Mouse (Mus musculus) erythroid progenitor cell, adult 5-6 weeks (primary cell): Measurements from ENCODE around the gene Eps8l2. TPM values are rescaled to one million over a fixed set of nuclear protein-coding genes. Genes with fewer than 3 reads are reported as not detected.
A peak's percentile ranks its signal among the peaks of the same experiment; 100 is the strongest.
"Not testable (repeated sequence)": the region's sequence is repeated elsewhere in the genome, so short reads cannot be mapped to it uniquely, and the experiment has no call there.

Source experiments
- ATAC-seq: replicated peaks from 2 replicates; pipeline ENCODE4 v1.8.0; 2016; ENCODE audit warnings: moderate number of reproducible peaks, mild to moderate bottlenecking, moderate TSS enrichment, inconsistent platforms; ENCODE audit not compliant: poor library complexity, low FRiP score, severe bottlenecking
- total RNA-seq, 2 experiments: library from RNA; stranded (forward) in 1 of 2; stranded (reverse) in 1 of 2; fragments of 150-400 nt in 1 of 2; fragments of 186-747, 209-891 nt in 1 of 2; gene quantifications; 2 replicates each; pipeline versions ENCODE4 v1.2.3 to v1.2.4; 2015 to 2017; ENCODE audit warnings: low replicate concordance in 2 of 2

Eps8l2 gene
- total RNA-seq, 2 experiments from 2014 or later: 1.4 TPM; not detected in 1

- 0 out of 2 replicates have a peak, but pooled peaks have one; percentile 15 for ATAC-seq
Observed at GRCm38 (mm10) chr7:141394158-141394557, 55.5 kb downstream of the Eps8l2 start.

GRCm38 (mm10) chr7:141394771-141395170 is 56.1 kb downstream of the Eps8l2 start:
- 0 out of 2 replicates have a peak, but pooled peaks have one; percentile 21 for ATAC-seq

GRCm38 (mm10) chr7:141395348-141395747 is 56.7 kb downstream of the Eps8l2 start:
- no peak for ATAC-seq

GRCm38 (mm10) chr7:141403305-141403704 is 64.6 kb downstream of the Eps8l2 start:
- peak; percentile 85 for ATAC-seq

- ATAC-seq: no peak
Observed at GRCm38 (mm10) chr7:141405466-141405865, 66.8 kb downstream of the Eps8l2 start.

GRCm38 (mm10) chr7:141407670-141408069 is 69.0 kb downstream of the Eps8l2 start:
- ATAC-seq: not testable (repeated sequence)

GRCm38 (mm10) chr7:141408833-141409232 is 70.2 kb downstream of the Eps8l2 start:
- peak; percentile 85 for ATAC-seq

- ATAC-seq: no peak
Observed at GRCm38 (mm10) chr7:141410631-141411030, 72.0 kb downstream of the Eps8l2 start.

GRCm38 (mm10) chr7:141411667-141412066 is 73.0 kb downstream of the Eps8l2 start:
- ATAC-seq: no peak

Other genes with a start within 250 kb of the Eps8l2 start
- 4.2 and 10.5 TPM in 2 replicates for gene Sigirr, start 238.3 kb upstream of the Eps8l2 start, total RNA-seq (2015; ENCODE audit: low replicate concordance)
- gene Sigirr, start 238.3 kb upstream of the Eps8l2 start, total RNA-seq (2017; ENCODE audit: low replicate concordance): 1.5 TPM in 1 of 2 replicates, not detected in the other
- not detected in 2 replicates for gene Ano9, start 221.1 kb upstream of the Eps8l2 start, total RNA-seq (2015; ENCODE audit: low replicate concordance)
- gene Ano9, start 221.1 kb upstream of the Eps8l2 start, total RNA-seq (2017; ENCODE audit: low replicate concordance): not detected in 2 replicates
- gene Ptdss2, start 216.5 kb upstream of the Eps8l2 start, total RNA-seq (2015; ENCODE audit: low replicate concordance): 278 and 380 TPM in 2 replicates
- 309 and 327 TPM in 2 replicates for gene Ptdss2, start 216.5 kb upstream of the Eps8l2 start, total RNA-seq (2017; ENCODE audit: low replicate concordance)
- gene Rnh1, start 166.0 kb upstream of the Eps8l2 start, total RNA-seq (2015; ENCODE audit: low replicate concordance): 9.6 and 16.2 TPM in 2 replicates
- gene Rnh1, start 166.0 kb upstream of the Eps8l2 start, total RNA-seq (2017; ENCODE audit: low replicate concordance): 3.7 and 20.5 TPM in 2 replicates
- gene Hras, start 144.9 kb upstream of the Eps8l2 start, total RNA-seq (2015; ENCODE audit: low replicate concordance): 39.8 and 94.4 TPM in 2 replicates
- gene Hras, start 144.9 kb upstream of the Eps8l2 start, total RNA-seq (2017; ENCODE audit: low replicate concordance): 40.5 and 47.2 TPM in 2 replicates
- gene Lrrc56, start 144.7 kb upstream of the Eps8l2 start, total RNA-seq (2015; ENCODE audit: low replicate concordance): 8.3 and 8.8 TPM in 2 replicates
- gene Lrrc56, start 144.7 kb upstream of the Eps8l2 start, total RNA-seq (2017; ENCODE audit: low replicate concordance): 3.6 and 5.8 TPM in 2 replicates
- gene Lmntd2, start 124.8 kb upstream of the Eps8l2 start, total RNA-seq (2015; ENCODE audit: low replicate concordance): 1.8 TPM in 1 of 2 replicates, not detected in the other
- gene Lmntd2, start 124.8 kb upstream of the Eps8l2 start, total RNA-seq (2017; ENCODE audit: low replicate concordance): 2.2 TPM in 1 of 2 replicates, not detected in the other
- 33.1 and 33.9 TPM in 2 replicates for gene Rassf7, start 123.0 kb upstream of the Eps8l2 start, total RNA-seq (2015; ENCODE audit: low replicate concordance)
- 10.9 and 13.4 TPM in 2 replicates for gene Rassf7, start 123.0 kb upstream of the Eps8l2 start, total RNA-seq (2017; ENCODE audit: low replicate concordance)
- gene Phrf1, start 110.1 kb upstream of the Eps8l2 start, total RNA-seq (2015; ENCODE audit: low replicate concordance): 80.1 and 114 TPM in 2 replicates
- 63.5 and 90.0 TPM in 2 replicates for gene Phrf1, start 110.1 kb upstream of the Eps8l2 start, total RNA-seq (2017; ENCODE audit: low replicate concordance)
- 52.8 and 81.4 TPM in 2 replicates for gene Irf7, start 72.4 kb upstream of the Eps8l2 start, total RNA-seq (2015; ENCODE audit: low replicate concordance)
- 68.6 and 76.5 TPM in 2 replicates for gene Irf7, start 72.4 kb upstream of the Eps8l2 start, total RNA-seq (2017; ENCODE audit: low replicate concordance)
- gene Cdhr5, start 62.1 kb upstream of the Eps8l2 start, total RNA-seq (2015; ENCODE audit: low replicate concordance): not detected in 2 replicates
- not detected in 2 replicates for gene Cdhr5, start 62.1 kb upstream of the Eps8l2 start, total RNA-seq (2017; ENCODE audit: low replicate concordance)
- gene Sct, start 59.7 kb upstream of the Eps8l2 start, total RNA-seq (2015; ENCODE audit: low replicate concordance): not detected in 2 replicates
- not detected in 2 replicates for gene Sct, start 59.7 kb upstream of the Eps8l2 start, total RNA-seq (2017; ENCODE audit: low replicate concordance)
- not detected in 2 replicates for gene Drd4, start 46.9 kb upstream of the Eps8l2 start, total RNA-seq (2015; ENCODE audit: low replicate concordance)
- not detected in 2 replicates for gene Drd4, start 46.9 kb upstream of the Eps8l2 start, total RNA-seq (2017; ENCODE audit: low replicate concordance)
- 46.5 and 55.8 TPM in 2 replicates for gene Deaf1, start 11.2 kb upstream of the Eps8l2 start, total RNA-seq (2015; ENCODE audit: low replicate concordance)
- 26.2 and 40.8 TPM in 2 replicates for gene Deaf1, start 11.2 kb upstream of the Eps8l2 start, total RNA-seq (2017; ENCODE audit: low replicate concordance)
- gene Tmem80, start 11.1 kb upstream of the Eps8l2 start, total RNA-seq (2015; ENCODE audit: low replicate concordance): 13.4 and 26.7 TPM in 2 replicates
- gene Tmem80, start 11.1 kb upstream of the Eps8l2 start, total RNA-seq (2017; ENCODE audit: low replicate concordance): 8.3 and 8.6 TPM in 2 replicates
- gene Taldo1, start 53.3 kb downstream of the Eps8l2 start, total RNA-seq (2015; ENCODE audit: low replicate concordance): 108 and 138 TPM in 2 replicates
- gene Taldo1, start 53.3 kb downstream of the Eps8l2 start, total RNA-seq (2017; ENCODE audit: low replicate concordance): 354 and 496 TPM in 2 replicates
- gene Gatd1, start 75.3 kb downstream of the Eps8l2 start, total RNA-seq (2015; ENCODE audit: low replicate concordance): 3.4 and 14.4 TPM in 2 replicates
- gene Gatd1, start 75.3 kb downstream of the Eps8l2 start, total RNA-seq (2017; ENCODE audit: low replicate concordance): 4.4 and 9.2 TPM in 2 replicates
- gene Cend1, start 90.6 kb downstream of the Eps8l2 start, total RNA-seq (2015; ENCODE audit: low replicate concordance): not detected in 2 replicates
- gene Cend1, start 90.6 kb downstream of the Eps8l2 start, total RNA-seq (2017; ENCODE audit: low replicate concordance): not detected in 2 replicates
- 28.5 and 37.3 TPM in 2 replicates for gene Slc25a22, start 99.0 kb downstream of the Eps8l2 start, total RNA-seq (2015; ENCODE audit: low replicate concordance)
- gene Slc25a22, start 99.0 kb downstream of the Eps8l2 start, total RNA-seq (2017; ENCODE audit: low replicate concordance): 1.4 and 7.1 TPM in 2 replicates
- 34.2 and 34.4 TPM in 2 replicates for gene Pidd1, start 105.1 kb downstream of the Eps8l2 start, total RNA-seq (2015; ENCODE audit: low replicate concordance)
- 14.0 and 19.1 TPM in 2 replicates for gene Pidd1, start 105.1 kb downstream of the Eps8l2 start, total RNA-seq (2017; ENCODE audit: low replicate concordance)
- 970 and 1,246 TPM in 2 replicates for gene Rplp2, start 108.5 kb downstream of the Eps8l2 start, total RNA-seq (2015; ENCODE audit: low replicate concordance)
- 1,462 and 2,252 TPM in 2 replicates for gene Rplp2, start 108.5 kb downstream of the Eps8l2 start, total RNA-seq (2017; ENCODE audit: low replicate concordance)
- gene Pnpla2, start 116.3 kb downstream of the Eps8l2 start, total RNA-seq (2015; ENCODE audit: low replicate concordance): 14.7 and 19.8 TPM in 2 replicates
- 4.2 and 8.3 TPM in 2 replicates for gene Pnpla2, start 116.3 kb downstream of the Eps8l2 start, total RNA-seq (2017; ENCODE audit: low replicate concordance)
- not detected in 2 replicates for gene Cracr2b, start 122.2 kb downstream of the Eps8l2 start, total RNA-seq (2015; ENCODE audit: low replicate concordance)
- gene Cracr2b, start 122.2 kb downstream of the Eps8l2 start, total RNA-seq (2017; ENCODE audit: low replicate concordance): 3.3 TPM in 1 of 2 replicates, not detected in the other
- 16.6 and 20.1 TPM in 2 replicates for gene Cd151, start 128.5 kb downstream of the Eps8l2 start, total RNA-seq (2015; ENCODE audit: low replicate concordance)
- 24.1 and 30.7 TPM in 2 replicates for gene Cd151, start 128.5 kb downstream of the Eps8l2 start, total RNA-seq (2017; ENCODE audit: low replicate concordance)
- 6.7 and 15.5 TPM in 2 replicates for gene Polr2l, start 136.3 kb downstream of the Eps8l2 start, total RNA-seq (2015; ENCODE audit: low replicate concordance)
- gene Polr2l, start 136.3 kb downstream of the Eps8l2 start, total RNA-seq (2017; ENCODE audit: low replicate concordance): 14.4 and 14.9 TPM in 2 replicates
- 1.8 and 3.8 TPM in 2 replicates for gene Tspan4, start 136.4 kb downstream of the Eps8l2 start, total RNA-seq (2015; ENCODE audit: low replicate concordance)
- 2.2 and 8.0 TPM in 2 replicates for gene Tspan4, start 136.4 kb downstream of the Eps8l2 start, total RNA-seq (2017; ENCODE audit: low replicate concordance)
- 4.6 and 6.8 TPM in 2 replicates for gene Chid1, start 201.0 kb downstream of the Eps8l2 start, total RNA-seq (2015; ENCODE audit: low replicate concordance)
- gene Chid1, start 201.0 kb downstream of the Eps8l2 start, total RNA-seq (2017; ENCODE audit: low replicate concordance): 6.8 and 10.8 TPM in 2 replicates
- 71.7 and 96.2 TPM in 2 replicates for gene Ap2a2, start 223.3 kb downstream of the Eps8l2 start, total RNA-seq (2015; ENCODE audit: low replicate concordance)
- gene Ap2a2, start 223.3 kb downstream of the Eps8l2 start, total RNA-seq (2017; ENCODE audit: low replicate concordance): 108 and 150 TPM in 2 replicates